Mouse (Mus musculus): Measurements from ENCODE around the gene Apbb2. TPM values are rescaled to one million over a fixed set of nuclear protein-coding genes. Genes with fewer than 3 reads are reported as not detected.

The Apbb2 gene
- polyA plus RNA-seq, 1 experiment from 2014 or later, result 39.3 TPM

DNA sequence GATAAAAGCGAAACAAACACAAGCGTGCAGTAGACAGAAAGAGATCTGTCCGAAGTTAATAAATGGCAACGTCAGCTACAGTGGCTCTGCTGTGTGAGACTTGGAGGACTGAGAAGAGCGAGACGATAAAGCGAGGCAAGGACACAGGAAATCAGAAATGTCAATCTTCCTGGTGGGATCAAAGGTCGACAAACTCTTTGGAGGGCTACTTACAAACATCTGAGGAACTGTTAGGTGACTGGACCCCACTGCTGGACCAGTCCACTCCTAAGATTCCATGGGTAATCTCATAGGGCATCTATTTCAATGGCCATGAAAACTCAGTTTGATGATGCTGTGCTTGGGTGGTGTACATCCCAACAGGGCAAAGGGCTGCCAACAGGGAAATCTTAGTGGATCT lies 155.9 kb downstream of the Apbb2 start:
- no peaks in the 10 kb centered on the region for H3K36me3 ChIP-seq (ENCODE audit: control insufficient read depth, insufficient read depth, low read length)
- no peak overlapping the region for H3K4me3 ChIP-seq (ENCODE audit: low read depth, low read length)
- H3K4me2 ChIP-seq (ENCODE audit: low read length), result no peak overlapping the region
- H3K9me3 ChIP-seq (ENCODE audit: control insufficient read depth, low read length), result no peaks in the 10 kb centered on the region
- H3K9ac ChIP-seq (ENCODE audit: low read length), result no peak overlapping the region
- DNase-seq (ENCODE audit: low spot score) (no peak), ATAC-seq (replicated peaks; ENCODE audit: low FRiP score, low TSS enrichment, low read depth) (no peak)
- WGBS, result 69% methylated on average over 8 of the region's 8 CpGs
- no peaks in the 10 kb centered on the region for H3K4me1 ChIP-seq (replicated peaks; ENCODE audit: control insufficient read depth, insufficient read depth, low read length)
- H3K27ac ChIP-seq (ENCODE audit: low read depth), result no peak overlapping the region
- H3K27me3 ChIP-seq (replicated peaks; ENCODE audit: control insufficient read depth, insufficient read depth, low read length), result no peaks in the 10 kb centered on the region

DNA sequence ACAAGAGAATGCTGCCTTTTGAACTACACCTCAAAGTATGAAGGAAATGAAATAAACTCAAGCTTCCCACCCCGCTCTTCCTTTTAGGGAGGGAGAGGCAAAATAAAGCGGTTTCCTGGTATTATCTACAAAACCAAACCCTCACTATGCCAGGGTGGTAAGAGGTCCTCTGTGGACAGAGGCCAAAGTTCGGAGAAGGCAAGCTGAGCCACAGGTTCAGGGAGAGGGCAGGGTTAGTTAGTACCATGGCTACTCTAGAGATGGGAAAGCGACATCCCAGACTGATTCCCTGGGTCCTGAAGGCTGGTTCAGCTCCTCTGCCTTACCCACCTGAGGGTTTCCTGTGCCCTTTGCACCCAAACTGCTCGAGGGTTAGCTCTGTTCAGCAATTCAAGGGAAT lies 159.7 kb downstream of the Apbb2 start:
- no peak overlapping the region for H3K27ac ChIP-seq (ENCODE audit: low read depth)
- H3K27me3 ChIP-seq (replicated peaks; ENCODE audit: control insufficient read depth, insufficient read depth, low read length), result no peaks in the 10 kb centered on the region
- no peaks in the 10 kb centered on the region for H3K36me3 ChIP-seq (ENCODE audit: control insufficient read depth, insufficient read depth, low read length)
- H3K9ac ChIP-seq (ENCODE audit: low read length), result no peak overlapping the region
- no peak overlapping the region for H3K4me3 ChIP-seq (ENCODE audit: low read depth, low read length)
- no peak for DNase-seq (ENCODE audit: low spot score)
- ATAC-seq (replicated peaks; ENCODE audit: low FRiP score, low TSS enrichment, low read depth), result no peak
- no peak overlapping the region for H3K4me2 ChIP-seq (ENCODE audit: low read length)
- H3K4me1 ChIP-seq (replicated peaks; ENCODE audit: control insufficient read depth, insufficient read depth, low read length), result no peaks in the 10 kb centered on the region
- no peaks in the 10 kb centered on the region for H3K9me3 ChIP-seq (ENCODE audit: control insufficient read depth, low read length)
- 68% methylated on average over 5 of the region's 5 CpGs for WGBS

DNA sequence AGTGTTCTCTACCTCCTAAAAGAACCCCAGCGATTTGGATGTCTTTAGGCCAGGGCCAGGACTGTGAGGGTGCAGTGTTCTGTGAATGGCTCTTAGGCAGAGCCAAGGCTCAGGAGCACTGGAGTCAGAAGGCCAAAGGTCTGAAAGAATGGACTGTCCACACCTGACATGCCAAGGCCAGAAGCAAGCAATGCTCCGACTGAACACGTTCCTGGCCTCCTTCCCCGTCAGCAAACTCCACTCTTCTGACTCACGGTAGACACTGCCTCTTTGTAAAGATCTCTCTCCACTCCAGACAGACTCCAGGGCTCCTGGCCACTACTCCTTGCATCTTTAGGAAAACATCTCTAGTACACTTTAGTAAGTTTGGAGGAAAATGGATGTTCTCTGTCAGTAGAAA lies 163.3 kb downstream of the Apbb2 start:
- Histone ChIP-seq H3K9me3 (ENCODE audit: control insufficient read depth, low read length) (no peaks in the 10 kb centered on the region), H3K4me1 (replicated peaks; ENCODE audit: control insufficient read depth, insufficient read depth, low read length) (0 out of 2 replicates have a peak, but pooled peaks cover 3% of the 10 kb centered on the region), H3K27me3 (replicated peaks; ENCODE audit: control insufficient read depth, insufficient read depth, low read length) (no peaks in the 10 kb centered on the region), H3K9ac (ENCODE audit: low read length) (no peak overlapping the region), H3K27ac (ENCODE audit: low read depth) (no peak overlapping the region), H3K4me3 (ENCODE audit: low read depth, low read length) (no peak overlapping the region), H3K4me2 (ENCODE audit: low read length) (no peak overlapping the region), H3K36me3 (ENCODE audit: control insufficient read depth, insufficient read depth, low read length) (peaks cover 6% of the 10 kb centered on the region)
- ATAC-seq (replicated peaks; ENCODE audit: low FRiP score, low TSS enrichment, low read depth) (no peak), DNase-seq (ENCODE audit: low spot score) (no peak)
- 83% methylated on average over 5 of the region's 5 CpGs for WGBS

DNA sequence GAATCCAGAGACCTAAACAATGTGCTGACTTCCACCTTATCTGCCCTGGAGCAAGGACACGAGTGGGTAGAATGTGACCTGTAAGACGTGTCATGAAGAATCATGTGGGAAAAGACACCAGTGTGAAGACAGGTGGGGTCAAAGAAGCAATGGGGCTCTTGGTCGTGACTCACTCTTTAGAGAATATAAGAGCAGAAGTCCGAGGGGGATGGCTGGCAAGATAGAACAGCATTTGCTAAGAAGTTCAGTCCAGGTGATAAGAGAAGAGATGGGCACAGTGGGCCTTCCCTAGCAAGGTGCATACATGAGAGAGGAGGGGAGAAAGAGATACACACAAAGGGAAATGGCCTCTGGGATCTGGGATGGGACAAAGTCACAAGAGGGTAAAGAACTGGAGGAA lies 163.8 kb downstream of the Apbb2 start:
- H3K9me3 ChIP-seq (ENCODE audit: control insufficient read depth, low read length), result no peaks in the 10 kb centered on the region
- peaks cover 6% of the 10 kb centered on the region for H3K36me3 ChIP-seq (ENCODE audit: control insufficient read depth, insufficient read depth, low read length)
- H3K4me3 ChIP-seq (ENCODE audit: low read depth, low read length), result no peak overlapping the region
- ATAC-seq (replicated peaks; ENCODE audit: low FRiP score, low TSS enrichment, low read depth) (no peak), DNase-seq (ENCODE audit: low spot score) (no peak)
- no peak overlapping the region for H3K4me2 ChIP-seq (ENCODE audit: low read length)
- 0 out of 2 replicates have a peak, but pooled peaks cover 3% of the 10 kb centered on the region for H3K4me1 ChIP-seq (replicated peaks; ENCODE audit: control insufficient read depth, insufficient read depth, low read length)
- H3K9ac ChIP-seq (ENCODE audit: low read length), result no peak overlapping the region
- WGBS, result 83% methylated on average over 4 of the region's 4 CpGs
- H3K27me3 ChIP-seq (replicated peaks; ENCODE audit: control insufficient read depth, insufficient read depth, low read length), result no peaks in the 10 kb centered on the region
- no peak overlapping the region for H3K27ac ChIP-seq (ENCODE audit: low read depth)

DNA sequence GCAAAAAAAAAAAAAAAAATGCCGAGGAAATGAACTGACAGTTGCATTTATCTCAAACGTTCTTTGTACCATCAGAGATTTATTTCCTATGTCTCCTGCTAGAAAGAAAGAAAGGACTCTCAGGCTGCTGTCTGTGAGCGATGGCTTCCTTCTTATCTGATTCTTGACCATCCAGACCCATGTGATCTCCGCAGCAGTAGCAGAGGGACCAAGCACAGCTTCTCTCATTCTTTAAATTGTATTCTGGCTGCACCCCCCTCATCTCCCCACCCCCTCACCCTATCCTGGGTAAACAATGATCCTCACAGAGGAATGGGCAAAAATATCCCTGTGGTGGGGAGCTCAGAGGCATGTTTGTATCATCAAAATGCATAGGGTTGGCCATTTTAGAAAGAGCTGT lies 165.5 kb downstream of the Apbb2 start:
- no peaks in the 10 kb centered on the region for H3K27me3 ChIP-seq (replicated peaks; ENCODE audit: control insufficient read depth, insufficient read depth, low read length)
- DNase-seq (ENCODE audit: low spot score) (no peak), ATAC-seq (replicated peaks; ENCODE audit: low FRiP score, low TSS enrichment, low read depth) (no peak)
- H3K9ac ChIP-seq (ENCODE audit: low read length), result no peak overlapping the region
- peaks cover 6% of the 10 kb centered on the region for H3K36me3 ChIP-seq (ENCODE audit: control insufficient read depth, insufficient read depth, low read length)
- H3K4me3 ChIP-seq (ENCODE audit: low read depth, low read length), result no peak overlapping the region
- no peak overlapping the region for H3K27ac ChIP-seq (ENCODE audit: low read depth)
- H3K9me3 ChIP-seq (ENCODE audit: control insufficient read depth, low read length), result no peaks in the 10 kb centered on the region
- H3K4me1 ChIP-seq (replicated peaks; ENCODE audit: control insufficient read depth, insufficient read depth, low read length), result 0 out of 2 replicates have a peak, but pooled peaks cover 3% of the 10 kb centered on the region
- 30% methylated on average over 4 of the region's 4 CpGs for WGBS
- H3K4me2 ChIP-seq (ENCODE audit: low read length), result no peak overlapping the region

GRCm38 (mm10) chr5:66451561-66451960 lies 167.0 kb downstream of the Apbb2 start:
- Histone ChIP-seq H3K36me3 (ENCODE audit: control insufficient read depth, insufficient read depth, low read length) (peaks cover 6% of the 10 kb centered on the region), H3K9ac (ENCODE audit: low read length) (no peak overlapping the region), H3K27ac (ENCODE audit: low read depth) (no peak overlapping the region), H3K4me3 (ENCODE audit: low read depth, low read length) (no peak overlapping the region), H3K9me3 (ENCODE audit: control insufficient read depth, low read length) (no peaks in the 10 kb centered on the region), H3K4me2 (ENCODE audit: low read length) (no peak overlapping the region), H3K4me1 (replicated peaks; ENCODE audit: control insufficient read depth, insufficient read depth, low read length) (0 out of 2 replicates have a peak, but pooled peaks cover 3% of the 10 kb centered on the region), H3K27me3 (replicated peaks; ENCODE audit: control insufficient read depth, insufficient read depth, low read length) (no peaks in the 10 kb centered on the region)
- ATAC-seq (replicated peaks; ENCODE audit: low FRiP score, low TSS enrichment, low read depth) (no peak), DNase-seq (ENCODE audit: low spot score) (no peak)
- WGBS, result 89% methylated on average over 5 of the region's 5 CpGs

DNA sequence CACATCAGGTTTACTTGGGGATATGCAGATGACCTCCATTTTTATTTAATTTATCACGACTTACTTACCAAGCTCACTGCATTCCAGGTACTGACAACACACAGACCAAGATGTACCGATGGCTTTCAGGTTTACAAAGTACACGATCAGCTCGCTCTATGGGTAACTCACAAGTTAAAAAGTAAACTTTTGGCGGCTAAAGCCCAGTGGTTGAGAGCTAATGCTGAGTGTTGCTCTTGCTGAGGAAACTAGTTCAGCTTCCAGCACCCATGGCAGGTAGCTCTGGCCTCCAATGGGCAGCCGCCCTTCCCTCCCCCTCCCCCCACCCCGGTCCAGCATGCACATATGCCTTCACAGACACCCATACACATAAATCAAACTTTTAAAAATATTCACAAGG lies 173.1 kb downstream of the Apbb2 start:
- no peaks in the 10 kb centered on the region for H3K4me1 ChIP-seq (replicated peaks; ENCODE audit: control insufficient read depth, insufficient read depth, low read length)
- H3K27me3 ChIP-seq (replicated peaks; ENCODE audit: control insufficient read depth, insufficient read depth, low read length), result no peaks in the 10 kb centered on the region
- H3K4me3 ChIP-seq (ENCODE audit: low read depth, low read length), result no peak overlapping the region
- H3K27ac ChIP-seq (ENCODE audit: low read depth), result no peak overlapping the region
- WGBS, result 80% methylated on average over 7 of the region's 7 CpGs
- DNase-seq (ENCODE audit: low spot score), result no peak
- H3K9ac ChIP-seq (ENCODE audit: low read length), result no peak overlapping the region
- no peak overlapping the region for H3K4me2 ChIP-seq (ENCODE audit: low read length)
- H3K36me3 ChIP-seq (ENCODE audit: control insufficient read depth, insufficient read depth, low read length), result no peaks in the 10 kb centered on the region
- ATAC-seq (replicated peaks; ENCODE audit: low FRiP score, low TSS enrichment, low read depth), result no peak
- H3K9me3 ChIP-seq (ENCODE audit: control insufficient read depth, low read length), result no peaks in the 10 kb centered on the region

DNA sequence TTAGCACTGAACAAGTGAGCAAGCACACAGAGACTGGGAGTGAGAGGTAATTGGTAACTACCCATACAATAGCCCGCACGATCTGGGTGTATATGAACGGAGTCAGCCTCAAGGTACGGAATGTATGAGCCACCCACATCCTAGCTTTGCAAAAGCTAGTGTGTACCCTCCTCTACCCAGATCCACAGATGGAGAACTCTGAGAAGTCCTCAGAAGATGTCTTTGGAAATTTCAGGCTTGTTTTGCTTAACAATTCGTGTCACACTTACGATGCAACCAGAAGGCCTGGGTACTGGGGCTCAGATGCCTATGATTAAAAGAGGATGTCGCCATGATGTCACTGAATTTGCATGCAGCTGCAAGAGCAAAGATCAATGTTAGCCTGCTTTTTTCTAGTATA lies 176.3 kb downstream of the Apbb2 start:
- Histone ChIP-seq H3K4me2 (ENCODE audit: low read length) (no peak overlapping the region), H3K9ac (ENCODE audit: low read length) (no peak overlapping the region), H3K9me3 (ENCODE audit: control insufficient read depth, low read length) (no peaks in the 10 kb centered on the region), H3K27ac (ENCODE audit: low read depth) (no peak overlapping the region), H3K27me3 (replicated peaks; ENCODE audit: control insufficient read depth, insufficient read depth, low read length) (no peaks in the 10 kb centered on the region), H3K4me1 (replicated peaks; ENCODE audit: control insufficient read depth, insufficient read depth, low read length) (no peaks in the 10 kb centered on the region), H3K36me3 (ENCODE audit: control insufficient read depth, insufficient read depth, low read length) (no peaks in the 10 kb centered on the region), H3K4me3 (ENCODE audit: low read depth, low read length) (no peak overlapping the region)
- WGBS, result 92% methylated on average over 7 of the region's 7 CpGs
- ATAC-seq (replicated peaks; ENCODE audit: low FRiP score, low TSS enrichment, low read depth), result no peak
- no peak for DNase-seq (ENCODE audit: low spot score)

DNA sequence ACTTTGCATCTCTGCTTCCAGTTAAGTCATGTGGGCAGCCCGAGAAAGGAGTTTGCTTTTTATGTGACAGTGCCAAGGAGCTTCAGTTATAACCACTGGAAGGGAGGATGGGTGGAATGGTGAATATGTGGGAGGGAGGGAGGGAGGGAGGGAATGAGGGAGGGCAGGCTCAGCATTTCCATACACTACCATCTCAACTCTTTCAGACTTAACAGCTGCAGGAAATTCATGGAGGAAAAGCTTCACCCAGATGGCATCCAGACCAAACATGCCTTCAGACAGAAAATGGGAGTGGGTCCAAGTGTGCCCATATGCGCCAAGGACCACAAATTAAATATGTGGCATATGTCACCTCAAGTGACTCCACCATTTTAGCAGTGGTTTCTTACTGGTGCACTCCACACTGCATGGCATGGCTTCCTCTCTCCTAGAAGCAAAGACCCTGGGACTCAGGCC lies 181.8 kb downstream of the Apbb2 start:
- DNase-seq (ENCODE audit: low spot score), result no peak
- no peak overlapping the region for H3K9ac ChIP-seq (ENCODE audit: low read length)

More for the DNA sequence above, 181.8 kb downstream of the Apbb2 start:
- ATAC-seq (replicated peaks; ENCODE audit: low FRiP score, low TSS enrichment, low read depth), result no peak
- Histone ChIP-seq H3K27me3 (replicated peaks; ENCODE audit: control insufficient read depth, insufficient read depth, low read length) (no peaks in the 10 kb centered on the region), H3K4me2 (ENCODE audit: low read length) (no peak overlapping the region), H3K4me1 (replicated peaks; ENCODE audit: control insufficient read depth, insufficient read depth, low read length) (no peaks in the 10 kb centered on the region), H3K9me3 (ENCODE audit: control insufficient read depth, low read length) (no peaks in the 10 kb centered on the region), H3K36me3 (ENCODE audit: control insufficient read depth, insufficient read depth, low read length) (no peaks in the 10 kb centered on the region), H3K27ac (ENCODE audit: low read depth) (no peak overlapping the region), H3K4me3 (ENCODE audit: low read depth, low read length) (no peak overlapping the region)
- 96% methylated on average over 2 of the region's 2 CpGs for WGBS
